10 mouse cellular contexts compared by ENCODE assay signal in genomic region chr17:79230653-79231489, GRCm38 (mm10).
DNase-seq lines count a peak whose midpoint lies in the region; ATAC-seq lines count a peak whose summit lies in the region.
"Had no signal": no experiment of that assay in that cellular context is flagged by ENCODE, and none has a peak within 500 bp of the region (broad histone marks: within the 10 kb centered on the region; RNA-seq: fewer than 3 reads in every experiment).

No protein-coding gene starts in this region.

- no peak for DNase-seq in lung, postnatal 4 days
- DNase-seq in frontal cortex, adult 2 months (ENCODE audit: extremely low spot score in 1 of 2, low spot score in 1 of 2), result peak; percentile 49 to 77
- DNase-seq in left cerebral cortex, postnatal 14 days (ENCODE audit: low spot score in 2 of 2), result peak; percentile 76
- peak; percentile 78 to 85 for DNase-seq in right cerebral cortex, postnatal 10 days (ENCODE audit: low spot score in 2 of 2)
- no peak for DNase-seq in urinary bladder, postnatal 36 days (ENCODE audit: low spot score in 2 of 2)
- DNase-seq in spleen, adult 18-20 months, result no peak
- no peak for DNase-seq in adrenal gland, postnatal 10 days

- no peak for ATAC-seq in lung, embryonic 15.5 days (ENCODE audit: borderline replicate concordance, extremely low read depth, low FRiP score, low TSS enrichment)

- no peaks in the 10 kb centered on the region for H3K36me3 ChIP-seq in lung, embryonic 15.5 days
- H3K36me3 ChIP-seq: G1E had no signal

- no peaks in the 10 kb centered on the region for H3K27me3 ChIP-seq in lung, embryonic 15.5 days

- H3K9me3 ChIP-seq in lung, embryonic 15.5 days, result no peaks in the 10 kb centered on the region
- H3K9me3 ChIP-seq: G1E had no signal

- 57% methylated on average over 25 of the region's 25 CpGs for WGBS in lung, embryonic 15.5 days

- no peak overlapping the region for H3K9ac ChIP-seq in lung, embryonic 15.5 days

- H3K4me3 ChIP-seq in lung, embryonic 15.5 days, result no peak overlapping the region

- peak overlapping the region; percentile 10; the same call in 1 of the 2 replicates for H3K4me2 ChIP-seq in lung, embryonic 15.5 days

- H3K27ac ChIP-seq in lung, embryonic 15.5 days, result no peak overlapping the region
- H3K27ac ChIP-seq: macrophage had no signal

- intact Hi-C loops in left cerebral cortex, postnatal 14 days (cut with DNase I), result loop anchor here (5.0 kb wide), 1 partner anchor 96 kb away; no protein-coding TSS in a partner anchor

- peaks cover 9% of the 10 kb centered on the region; the same call in 1 of the 2 replicates for H3K4me1 ChIP-seq in lung, embryonic 15.5 days

Comparison
In these comparisons a context has a peak if more than half of its experiments do, and no peak if none do; other contexts are left out.
1. DNase-seq: peak in frontal cortex, adult 2 months (2 of 2), left cerebral cortex, postnatal 14 days (2 of 2) and right cerebral cortex, postnatal 10 days (2 of 2); none in lung, postnatal 4 days (0 of 2), urinary bladder, postnatal 36 days (0 of 2), spleen, adult 18-20 months (0 of 2) and adrenal gland, postnatal 10 days (single experiment).